Mouse (Mus musculus): ENCODE data around the gene Aloxe3.

The Aloxe3 gene

GRCm38 (mm10) chr11:69125852-69125918, at the start of gene Aloxe3:
Gene Aloxe3, plus strand, starts transcription at chr11:69125896.
- H3K4me1 ChIP-seq (replicated peaks; ENCODE audit: low read depth, low read length): peaks cover 45% of the 10 kb centered on the region
- no peaks in the 10 kb centered on the region for H3K9me3 ChIP-seq (ENCODE audit: low read length)
- peak within 1 kb of the TSS; percentile 95 for H3K4me3 ChIP-seq (replicated peaks; ENCODE audit: low read length)
- no peaks in the 10 kb centered on the region for H3K36me3 ChIP-seq (ENCODE audit: insufficient read depth, low read length)
- H3K27me3 ChIP-seq (ENCODE audit: insufficient read depth, low read length): peaks cover 36% of the 10 kb centered on the region
- TF ChIP-seq NANOG (IDR thresholded peaks at IDR 0.05; ENCODE audit: borderline replicate concordance, low read length) (no peak), CTCF (conservative IDR thresholded peaks at IDR 0.05; ENCODE audit: low read length) (no peak)

GRCm38 (mm10) chr11:69076572-69076971, 49.1 kb upstream of the Aloxe3 start:
- TF ChIP-seq NANOG (IDR thresholded peaks at IDR 0.05; ENCODE audit: borderline replicate concordance, low read length) (no peak), CTCF (conservative IDR thresholded peaks at IDR 0.05; ENCODE audit: low read length) (no peak)
- Histone ChIP-seq H3K36me3 (ENCODE audit: insufficient read depth, low read length) (no peaks in the 10 kb centered on the region), H3K9me3 (ENCODE audit: low read length) (no peaks in the 10 kb centered on the region), H3K27me3 (ENCODE audit: insufficient read depth, low read length) (no peaks in the 10 kb centered on the region), H3K4me3 (replicated peaks; ENCODE audit: low read length) (no peak overlapping the region; the same call in 1 of the 2 replicates), H3K4me1 (replicated peaks; ENCODE audit: low read depth, low read length) (peaks cover 67% of the 10 kb centered on the region)

GRCm38 (mm10) chr11:69077316-69077715, 48.4 kb upstream of the Aloxe3 start:
- peaks cover 60% of the 10 kb centered on the region for H3K4me1 ChIP-seq (replicated peaks; ENCODE audit: low read depth, low read length)
- no peaks in the 10 kb centered on the region for H3K9me3 ChIP-seq (ENCODE audit: low read length)
- TF ChIP-seq POU5F1 (IDR thresholded peaks at IDR 0.05; ENCODE audit: borderline replicate concordance, low read length) (no peak), NANOG (IDR thresholded peaks at IDR 0.05; ENCODE audit: borderline replicate concordance, low read length) (no peak), CTCF (conservative IDR thresholded peaks at IDR 0.05; ENCODE audit: low read length) (no peak)
- no peaks in the 10 kb centered on the region for H3K27me3 ChIP-seq (ENCODE audit: insufficient read depth, low read length)
- no peak overlapping the region for H3K4me3 ChIP-seq (replicated peaks; ENCODE audit: low read length)
- no peaks in the 10 kb centered on the region for H3K36me3 ChIP-seq (ENCODE audit: insufficient read depth, low read length)

GRCm38 (mm10) chr11:69078041-69078440, 47.7 kb upstream of the Aloxe3 start:
- TF ChIP-seq CTCF (conservative IDR thresholded peaks at IDR 0.05; ENCODE audit: low read length) (no peak), POU5F1 (IDR thresholded peaks at IDR 0.05; ENCODE audit: borderline replicate concordance, low read length) (no peak), NANOG (IDR thresholded peaks at IDR 0.05; ENCODE audit: borderline replicate concordance, low read length) (no peak)
- Histone ChIP-seq H3K4me1 (replicated peaks; ENCODE audit: low read depth, low read length) (peaks cover 53% of the 10 kb centered on the region), H3K36me3 (ENCODE audit: insufficient read depth, low read length) (no peaks in the 10 kb centered on the region), H3K27me3 (ENCODE audit: insufficient read depth, low read length) (no peaks in the 10 kb centered on the region), H3K9me3 (ENCODE audit: low read length) (no peaks in the 10 kb centered on the region), H3K4me3 (replicated peaks; ENCODE audit: low read length) (no peak overlapping the region)

GRCm38 (mm10) chr11:69078805-69079438, 46.8 kb upstream of the Aloxe3 start:
- Histone ChIP-seq H3K4me3 (replicated peaks; ENCODE audit: low read length) (no peak overlapping the region), H3K9me3 (ENCODE audit: low read length) (no peaks in the 10 kb centered on the region), H3K4me1 (replicated peaks; ENCODE audit: low read depth, low read length) (peaks cover 48% of the 10 kb centered on the region), H3K27me3 (ENCODE audit: insufficient read depth, low read length) (no peaks in the 10 kb centered on the region), H3K36me3 (ENCODE audit: insufficient read depth, low read length) (no peaks in the 10 kb centered on the region)
- TF ChIP-seq NANOG (IDR thresholded peaks at IDR 0.05; ENCODE audit: borderline replicate concordance, low read length) (no peak), CTCF (conservative IDR thresholded peaks at IDR 0.05; ENCODE audit: low read length) (no peak), POU5F1 (IDR thresholded peaks at IDR 0.05; ENCODE audit: borderline replicate concordance, low read length) (no peak)

- Histone ChIP-seq H3K36me3 (ENCODE audit: insufficient read depth, low read length) (no peaks in the 10 kb centered on the region), H3K27me3 (ENCODE audit: insufficient read depth, low read length) (no peaks in the 10 kb centered on the region), H3K4me1 (replicated peaks; ENCODE audit: low read depth, low read length) (peaks cover 36% of the 10 kb centered on the region), H3K9me3 (ENCODE audit: low read length) (no peaks in the 10 kb centered on the region), H3K4me3 (replicated peaks; ENCODE audit: low read length) (no peak overlapping the region)
- TF ChIP-seq POU5F1 (IDR thresholded peaks at IDR 0.05; ENCODE audit: borderline replicate concordance, low read length) (no peak), NANOG (IDR thresholded peaks at IDR 0.05; ENCODE audit: borderline replicate concordance, low read length) (no peak), CTCF (conservative IDR thresholded peaks at IDR 0.05; ENCODE audit: low read length) (no peak)
Measured at GRCm38 (mm10) chr11:69080102-69080854, 45.4 kb upstream of the Aloxe3 start.

GRCm38 (mm10) chr11:69080855-69081222, 44.9 kb upstream of the Aloxe3 start:
- Histone ChIP-seq H3K36me3 (ENCODE audit: insufficient read depth, low read length) (no peaks in the 10 kb centered on the region), H3K27me3 (ENCODE audit: insufficient read depth, low read length) (no peaks in the 10 kb centered on the region), H3K4me1 (replicated peaks; ENCODE audit: low read depth, low read length) (peaks cover 38% of the 10 kb centered on the region), H3K9me3 (ENCODE audit: low read length) (no peaks in the 10 kb centered on the region), H3K4me3 (replicated peaks; ENCODE audit: low read length) (no peak overlapping the region)
- TF ChIP-seq CTCF (conservative IDR thresholded peaks at IDR 0.05; ENCODE audit: low read length) (no peak), NANOG (IDR thresholded peaks at IDR 0.05; ENCODE audit: borderline replicate concordance, low read length) (no peak), POU5F1 (IDR thresholded peaks at IDR 0.05; ENCODE audit: borderline replicate concordance, low read length) (no peak)

GRCm38 (mm10) chr11:69081613-69082012, 44.1 kb upstream of the Aloxe3 start:
- TF ChIP-seq CTCF (conservative IDR thresholded peaks at IDR 0.05; ENCODE audit: low read length) (no peak), POU5F1 (IDR thresholded peaks at IDR 0.05; ENCODE audit: borderline replicate concordance, low read length) (no peak), NANOG (IDR thresholded peaks at IDR 0.05; ENCODE audit: borderline replicate concordance, low read length) (no peak)
- Histone ChIP-seq H3K27me3 (ENCODE audit: insufficient read depth, low read length) (no peaks in the 10 kb centered on the region), H3K4me1 (replicated peaks; ENCODE audit: low read depth, low read length) (peaks cover 38% of the 10 kb centered on the region), H3K36me3 (ENCODE audit: insufficient read depth, low read length) (no peaks in the 10 kb centered on the region), H3K9me3 (ENCODE audit: low read length) (no peaks in the 10 kb centered on the region), H3K4me3 (replicated peaks; ENCODE audit: low read length) (no peak overlapping the region)

- no peak overlapping the region for H3K4me3 ChIP-seq (replicated peaks; ENCODE audit: low read length)
- H3K4me1 ChIP-seq (replicated peaks; ENCODE audit: low read depth, low read length): peaks cover 46% of the 10 kb centered on the region
- no peaks in the 10 kb centered on the region for H3K9me3 ChIP-seq (ENCODE audit: low read length)
- TF ChIP-seq NANOG (IDR thresholded peaks at IDR 0.05; ENCODE audit: borderline replicate concordance, low read length) (no peak), POU5F1 (IDR thresholded peaks at IDR 0.05; ENCODE audit: borderline replicate concordance, low read length) (no peak), CTCF (conservative IDR thresholded peaks at IDR 0.05; ENCODE audit: low read length) (no peak)
- H3K27me3 ChIP-seq (ENCODE audit: insufficient read depth, low read length): no peaks in the 10 kb centered on the region
- peaks cover 14% of the 10 kb centered on the region for H3K36me3 ChIP-seq (ENCODE audit: insufficient read depth, low read length)
Measured at GRCm38 (mm10) chr11:69085608-69086007, 40.1 kb upstream of the Aloxe3 start.
